Mouse (Mus musculus): ENCODE results near the gene Upk1a. TPM values are rescaled to one million over a fixed set of nuclear protein-coding genes. Genes with fewer than 3 reads are reported as not detected.

Upk1a gene
- total RNA-seq (2014; rRNA removed) (0.76 and 1.5 TPM in 2 replicates), polyA plus RNA-seq (2015; fragmentation: Nextera tagmentation; extraction: Ambion mirVana) (0.65 and 0.84 TPM in 2 replicates)

DNA sequence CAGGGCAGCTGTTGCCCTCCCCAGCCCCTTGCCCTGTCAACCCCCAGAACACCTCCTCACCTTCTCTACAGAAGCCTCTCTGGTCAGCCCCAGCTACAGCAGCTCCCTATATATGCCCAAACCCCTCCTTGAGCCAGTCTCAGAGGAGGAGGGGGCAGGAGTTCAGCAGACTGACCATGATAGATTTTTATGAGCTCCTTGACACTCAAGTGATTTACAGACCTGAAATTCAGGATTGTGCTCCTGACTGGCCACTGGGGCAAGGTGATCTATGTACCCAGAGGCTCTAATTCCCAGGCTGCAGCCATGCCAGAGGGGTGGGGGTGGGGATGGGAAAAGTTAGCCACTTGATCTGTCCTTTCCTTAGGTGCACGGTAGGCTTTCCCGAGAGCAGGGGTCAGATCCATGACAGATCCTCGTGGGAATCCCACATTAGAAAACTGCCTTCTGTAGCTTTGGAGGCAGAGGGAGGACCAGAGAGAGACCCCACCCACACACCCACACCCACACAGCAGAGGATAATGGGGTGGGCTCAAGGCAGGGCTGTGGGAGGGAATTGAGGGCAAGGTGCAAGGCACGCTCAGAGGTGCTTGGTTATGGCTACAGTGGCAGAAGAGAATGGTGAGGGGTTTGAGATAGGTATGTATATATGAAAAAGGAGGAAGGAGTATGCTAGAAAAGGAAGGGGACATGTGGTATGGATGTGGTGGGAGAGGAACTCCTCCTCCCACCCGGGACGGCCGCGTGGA, at the start of gene Upk1a:
Gene Upk1a, minus strand, starts transcription at position 194 of the 749 bp plus-strand sequence.
- no peak for TF ChIP-seq CTCF (IDR thresholded peaks at IDR 0.05)
- Histone ChIP-seq H3K27ac (ENCODE audit: low read depth, low read length) (no peak within 1 kb of the TSS), H3K36me3 (ENCODE audit: insufficient read depth, low read length) (peaks cover 14% of the 10 kb centered on the region), H3K27me3 (ENCODE audit: insufficient read depth, low read length) (no peaks in the 10 kb centered on the region), H3K4me3 (ENCODE audit: low read depth, low read length) (no peak within 1 kb of the TSS), H3K9ac (replicated peaks; ENCODE audit: low read length, poor library complexity, severe bottlenecking) (no peak within 1 kb of the TSS), H3K4me1 (ENCODE audit: insufficient read depth, low read length) (no peaks in the 10 kb centered on the region), H3K9me3 (ENCODE audit: low read length) (no peaks in the 10 kb centered on the region), H3K4me2 (ENCODE audit: low read depth, low read length, poor library complexity, severe bottlenecking) (no peak within 1 kb of the TSS)
- DNase-seq (ENCODE audit: low spot score) (no peak), ATAC-seq (ENCODE audit: low FRiP score) (no peak)
- WGBS: 84% methylated on average over 8 of the region's 8 CpGs

DNA sequence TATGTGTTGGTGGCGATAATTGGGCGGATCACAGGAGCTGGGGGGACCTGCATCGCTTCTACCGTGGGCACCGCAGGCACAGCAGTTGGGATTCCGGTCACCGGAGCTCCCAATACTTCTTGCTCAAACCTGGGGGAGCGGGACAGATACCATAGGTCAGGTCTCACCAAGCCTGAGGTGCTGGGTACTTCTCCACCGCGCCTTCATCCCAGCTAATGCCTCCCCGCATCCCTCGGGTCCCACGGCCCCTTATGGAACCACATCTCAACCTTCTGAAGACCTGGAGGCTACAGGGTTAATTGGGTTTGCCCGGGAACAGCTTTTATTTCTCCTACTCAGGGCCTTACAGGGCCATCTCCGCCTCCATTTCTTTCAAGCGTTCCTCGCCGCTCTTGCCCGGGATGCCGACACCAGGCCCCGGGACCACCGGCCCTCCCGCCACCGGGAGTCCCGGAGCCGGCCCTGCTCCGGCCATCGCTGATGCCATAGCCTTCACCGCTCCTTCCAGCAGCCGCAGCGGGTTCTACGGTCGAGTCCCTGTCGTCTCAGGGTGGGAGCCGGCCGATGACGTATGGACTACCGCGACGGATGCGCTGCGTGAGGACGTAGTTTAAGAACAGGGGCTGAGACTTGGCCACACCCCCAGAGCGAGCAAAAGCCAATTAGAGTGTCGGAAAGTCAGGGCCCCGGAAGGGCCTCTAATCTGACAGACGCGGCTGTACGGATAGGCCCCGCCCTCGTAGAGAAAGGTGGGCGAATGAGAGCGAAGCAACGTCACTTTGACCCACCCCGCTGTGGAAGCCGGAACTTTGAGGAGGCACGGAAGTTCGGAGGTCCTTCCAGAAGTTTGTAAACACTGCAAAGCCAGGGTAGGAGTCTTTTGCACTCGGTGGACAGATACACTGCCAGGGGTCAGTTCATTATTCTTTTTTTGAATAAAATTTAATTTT, 37.2 kb upstream of the Upk1a start, which contains the start of gene Rbm42:
Gene Rbm42, minus strand, starts transcription at position 727 of the 950 bp plus-strand sequence.
- Histone ChIP-seq H3K9ac (replicated peaks; ENCODE audit: low read length, poor library complexity, severe bottlenecking) (peak within 1 kb of the TSS; percentile 81), H3K27me3 (ENCODE audit: insufficient read depth, low read length) (no peaks in the 10 kb centered on the region), H3K27ac (ENCODE audit: low read depth, low read length) (peak within 1 kb of the TSS; percentile 60), H3K36me3 (ENCODE audit: insufficient read depth, low read length) (peaks cover 41% of the 10 kb centered on the region), H3K4me1 (ENCODE audit: insufficient read depth, low read length) (no peaks in the 10 kb centered on the region), H3K4me2 (ENCODE audit: low read depth, low read length, poor library complexity, severe bottlenecking) (peak within 1 kb of the TSS; percentile 96), H3K4me3 (ENCODE audit: low read depth, low read length) (peak within 1 kb of the TSS; percentile 68), H3K9me3 (ENCODE audit: low read length) (no peaks in the 10 kb centered on the region)
- DNase-seq (ENCODE audit: low spot score): peak; percentile 100
- no peak for TF ChIP-seq CTCF (IDR thresholded peaks at IDR 0.05)
- ATAC-seq (ENCODE audit: low FRiP score): peak; percentile 99
- 2% methylated on average over 59 of the region's 59 CpGs for WGBS

GRCm38 (mm10) chr7:30639083-30639482, 26.4 kb upstream of the Upk1a start:
- TF ChIP-seq CTCF (IDR thresholded peaks at IDR 0.05): no peak
- Histone ChIP-seq H3K9ac (replicated peaks; ENCODE audit: low read length, poor library complexity, severe bottlenecking) (no peak overlapping the region), H3K36me3 (ENCODE audit: insufficient read depth, low read length) (peaks cover 42% of the 10 kb centered on the region), H3K4me2 (ENCODE audit: low read depth, low read length, poor library complexity, severe bottlenecking) (no peak overlapping the region), H3K4me3 (ENCODE audit: low read depth, low read length) (no peak overlapping the region), H3K9me3 (ENCODE audit: low read length) (no peaks in the 10 kb centered on the region), H3K4me1 (ENCODE audit: insufficient read depth, low read length) (no peaks in the 10 kb centered on the region), H3K27ac (ENCODE audit: low read depth, low read length) (no peak overlapping the region), H3K27me3 (ENCODE audit: insufficient read depth, low read length) (peaks cover 25% of the 10 kb centered on the region)
- DNase-seq (ENCODE audit: low spot score) (no peak), ATAC-seq (ENCODE audit: low FRiP score) (no peak)
- 33% methylated on average over 4 of the region's 4 CpGs for WGBS

DNA sequence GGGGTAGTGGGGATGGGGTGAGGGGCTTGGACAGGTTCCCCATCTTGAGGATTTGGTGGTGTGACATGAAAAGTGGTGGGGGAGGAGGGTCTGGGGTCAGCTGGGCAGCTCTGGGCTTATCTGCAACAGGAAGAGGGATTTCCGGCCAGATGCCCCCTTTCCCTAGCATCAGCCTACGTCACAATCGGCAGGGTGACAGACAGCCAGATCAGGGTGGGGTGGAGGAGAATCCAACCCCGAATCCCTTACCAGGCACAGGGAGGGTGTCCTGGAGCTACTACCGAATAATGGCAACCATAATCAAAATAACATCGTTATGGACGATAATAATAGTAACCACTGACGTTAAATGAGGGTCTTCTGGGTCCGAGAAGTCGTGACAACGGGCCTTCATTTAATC, 23.7 kb upstream of the Upk1a start:
- H3K36me3 ChIP-seq (ENCODE audit: insufficient read depth, low read length): peaks cover 16% of the 10 kb centered on the region
- ATAC-seq (ENCODE audit: low FRiP score) (no peak), DNase-seq (ENCODE audit: low spot score) (no peak)
- no peak overlapping the region for H3K4me3 ChIP-seq (ENCODE audit: low read depth, low read length)
- no peak overlapping the region for H3K4me2 ChIP-seq (ENCODE audit: low read depth, low read length, poor library complexity, severe bottlenecking)
- peaks cover 50% of the 10 kb centered on the region for H3K27me3 ChIP-seq (ENCODE audit: insufficient read depth, low read length)
- TF ChIP-seq CTCF (IDR thresholded peaks at IDR 0.05): no peak
- H3K9ac ChIP-seq (replicated peaks; ENCODE audit: low read length, poor library complexity, severe bottlenecking): no peak overlapping the region
- H3K4me1 ChIP-seq (ENCODE audit: insufficient read depth, low read length): no peaks in the 10 kb centered on the region
- no peaks in the 10 kb centered on the region for H3K9me3 ChIP-seq (ENCODE audit: low read length)
- WGBS: 28% methylated on average over 11 of the region's 11 CpGs
- no peak overlapping the region for H3K27ac ChIP-seq (ENCODE audit: low read depth, low read length)

GRCm38 (mm10) chr7:30635752-30636151, 23.1 kb upstream of the Upk1a start, which contains the start of gene Etv2:
Etv2 (minus strand) TSS chr7:30635852.
- Histone ChIP-seq H3K36me3 (ENCODE audit: insufficient read depth, low read length) (peaks cover 10% of the 10 kb centered on the region), H3K4me2 (ENCODE audit: low read depth, low read length, poor library complexity, severe bottlenecking) (peak within 1 kb of the TSS; percentile 15; the same call in 1 of the 2 replicates), H3K27ac (ENCODE audit: low read depth, low read length) (no peak within 1 kb of the TSS), H3K9me3 (ENCODE audit: low read length) (no peaks in the 10 kb centered on the region), H3K4me3 (ENCODE audit: low read depth, low read length) (0 out of 2 replicates have a peak within 1 kb of the TSS, but pooled peaks have one; percentile 3), H3K27me3 (ENCODE audit: insufficient read depth, low read length) (peaks cover 55% of the 10 kb centered on the region), H3K4me1 (ENCODE audit: insufficient read depth, low read length) (no peaks in the 10 kb centered on the region), H3K9ac (replicated peaks; ENCODE audit: low read length, poor library complexity, severe bottlenecking) (no peak within 1 kb of the TSS)
- 4% methylated on average over 5 of the region's 5 CpGs for WGBS
- DNase-seq (ENCODE audit: low spot score): no peak
- ATAC-seq (ENCODE audit: low FRiP score): no peak
- no peak for TF ChIP-seq CTCF (IDR thresholded peaks at IDR 0.05)

Measured in midbrain, postnatal 0 days (tissue).